Mouse (Mus musculus): ENCODE results near the gene Prpf19. TPM values are rescaled to one million over a fixed set of nuclear protein-coding genes. Genes with fewer than 3 reads are reported as not detected.

The Prpf19 gene
- polyA plus RNA-seq, 1 experiment from 2014 or later = 13.6 TPM

DNA sequence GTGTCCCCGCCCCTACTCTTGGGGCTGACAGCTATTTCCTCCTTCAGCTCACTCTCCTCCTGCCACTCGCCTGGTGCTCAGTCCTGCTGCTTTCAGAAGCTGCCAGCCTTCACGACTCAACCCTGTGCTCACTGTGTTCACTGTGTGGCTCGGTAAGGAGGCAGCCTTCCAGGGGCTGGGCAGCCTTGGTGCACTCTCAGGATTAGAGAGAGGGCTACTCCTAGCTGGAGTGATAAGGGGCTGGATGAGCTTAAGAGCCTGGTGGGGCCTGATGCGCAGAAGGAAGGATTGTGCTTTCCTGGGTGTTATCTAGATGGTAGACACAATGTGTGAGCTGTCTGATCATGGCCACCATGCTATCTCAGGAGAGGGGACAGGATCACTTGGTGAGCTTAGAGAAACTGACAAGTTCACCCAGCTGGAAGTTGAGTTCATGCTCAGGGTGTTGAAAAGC is 42.1 kb downstream of the Prpf19 start, which contains the start of gene Ptgdr2:
Gene Ptgdr2 (plus strand): TSS at position 51 of the 454 bp plus-strand sequence.
- H3K27me3 ChIP-seq = no peaks in the 10 kb centered on the region
- no peaks in the 10 kb centered on the region for H3K9me3 ChIP-seq (replicated peaks)
- no peak within 1 kb of the TSS for H3K4me3 ChIP-seq (replicated peaks)
- peaks cover 6% of the 10 kb centered on the region; the same call in 1 of the 2 replicates for H3K36me3 ChIP-seq (replicated peaks)
- H3K4me1 ChIP-seq (replicated peaks) = peaks cover 36% of the 10 kb centered on the region
- no peak within 1 kb of the TSS for H3K27ac ChIP-seq (replicated peaks)
- ATAC-seq (ENCODE audit: insufficient read depth) = peak; percentile 68
- H3K4me2 ChIP-seq = no peak within 1 kb of the TSS; the same call in 1 of the 2 replicates
- H3K9ac ChIP-seq = no peak within 1 kb of the TSS
- WGBS (ENCODE audit: insufficient replicate concordance) = 14% methylated on average over 5 of the region's 5 CpGs

DNA sequence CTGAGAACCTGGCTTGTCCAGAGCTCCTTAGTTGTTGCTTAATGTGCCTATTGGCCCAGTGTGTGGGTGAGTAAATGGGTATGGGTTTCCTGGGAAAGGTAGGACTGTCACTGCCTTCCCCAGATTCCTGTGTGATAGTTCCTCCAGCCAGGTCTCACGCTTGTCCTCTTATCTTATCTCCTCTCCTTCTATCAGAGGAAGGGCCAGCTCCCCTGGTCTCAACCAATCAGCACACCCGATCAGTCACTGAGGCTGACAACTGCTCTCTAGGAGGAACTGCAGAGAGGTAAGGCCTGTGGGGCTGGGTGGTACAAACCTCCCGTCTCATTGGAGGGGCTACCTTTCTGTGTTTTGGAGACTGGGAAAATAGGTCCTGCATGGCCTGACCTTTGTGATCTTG is 43.7 kb downstream of the Prpf19 start:
- no peak overlapping the region for H3K27ac ChIP-seq (replicated peaks)
- H3K36me3 ChIP-seq (replicated peaks) = peaks cover 22% of the 10 kb centered on the region
- H3K4me3 ChIP-seq (replicated peaks) = no peak overlapping the region
- H3K4me1 ChIP-seq (replicated peaks) = peaks cover 36% of the 10 kb centered on the region
- H3K27me3 ChIP-seq = no peaks in the 10 kb centered on the region
- no peaks in the 10 kb centered on the region for H3K9me3 ChIP-seq (replicated peaks)
- H3K4me2 ChIP-seq = no peak overlapping the region
- WGBS (ENCODE audit: insufficient replicate concordance) = 20% methylated on average over 3 of the region's 3 CpGs
- no peak for ATAC-seq (ENCODE audit: insufficient read depth)
- H3K9ac ChIP-seq = no peak overlapping the region

GRCm38 (mm10) chr19:10940097-10940800 is 45.2 kb downstream of the Prpf19 start:
- Histone ChIP-seq H3K4me2 (peak overlapping the region; percentile 81), H3K9ac (peak overlapping the region; percentile 11; the same call in 1 of the 2 replicates), H3K4me3 (replicated peaks) (peak overlapping the region; percentile 43), H3K36me3 (replicated peaks) (peaks cover 37% of the 10 kb centered on the region), H3K27me3 (no peaks in the 10 kb centered on the region), H3K9me3 (replicated peaks) (no peaks in the 10 kb centered on the region), H3K4me1 (replicated peaks) (peaks cover 40% of the 10 kb centered on the region), H3K27ac (replicated peaks) (no peak overlapping the region)
- ATAC-seq (ENCODE audit: insufficient read depth) = peak; percentile 62
- 20% methylated on average over 37 of the region's 37 CpGs for WGBS (ENCODE audit: insufficient replicate concordance)

DNA sequence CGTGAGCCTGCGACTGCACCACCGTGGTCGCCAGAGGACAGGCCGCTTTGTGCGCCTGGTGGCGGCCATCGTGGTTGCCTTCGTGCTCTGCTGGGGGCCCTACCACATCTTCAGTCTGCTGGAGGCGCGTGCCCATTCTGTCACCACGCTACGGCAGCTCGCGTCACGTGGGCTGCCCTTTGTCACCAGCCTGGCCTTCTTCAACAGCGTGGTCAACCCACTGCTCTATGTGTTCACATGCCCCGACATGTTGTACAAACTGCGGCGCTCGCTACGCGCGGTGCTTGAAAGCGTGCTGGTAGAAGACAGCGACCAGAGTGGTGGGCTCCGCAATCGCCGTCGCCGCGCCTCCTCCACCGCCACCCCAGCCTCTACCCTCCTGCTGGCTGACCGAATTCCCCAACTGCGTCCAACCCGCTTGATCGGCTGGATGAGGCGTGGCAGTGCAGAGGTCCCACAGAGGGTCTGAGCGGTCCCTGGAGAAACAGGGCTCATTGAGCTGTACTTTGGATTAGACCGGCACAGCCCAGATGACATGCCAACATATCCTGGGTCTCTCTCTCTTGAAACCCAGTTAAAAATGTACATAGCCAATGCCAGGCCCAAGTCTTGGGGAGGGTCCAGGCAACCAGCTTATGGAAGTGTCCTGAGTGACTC is 45.9 kb downstream of the Prpf19 start:
- peaks cover 42% of the 10 kb centered on the region for H3K4me1 ChIP-seq (replicated peaks)
- H3K36me3 ChIP-seq (replicated peaks) = peaks cover 40% of the 10 kb centered on the region
- H3K27ac ChIP-seq (replicated peaks) = no peak overlapping the region
- peak overlapping the region; percentile 43 for H3K4me3 ChIP-seq (replicated peaks)
- no peaks in the 10 kb centered on the region for H3K27me3 ChIP-seq
- H3K9ac ChIP-seq = peak overlapping the region; percentile 11; the same call in 1 of the 2 replicates
- peak overlapping the region; percentile 81 for H3K4me2 ChIP-seq
- ATAC-seq (ENCODE audit: insufficient read depth) = peak; percentile 20
- no peaks in the 10 kb centered on the region for H3K9me3 ChIP-seq (replicated peaks)
- WGBS (ENCODE audit: insufficient replicate concordance) = 13% methylated on average over 40 of the region's 40 CpGs

DNA sequence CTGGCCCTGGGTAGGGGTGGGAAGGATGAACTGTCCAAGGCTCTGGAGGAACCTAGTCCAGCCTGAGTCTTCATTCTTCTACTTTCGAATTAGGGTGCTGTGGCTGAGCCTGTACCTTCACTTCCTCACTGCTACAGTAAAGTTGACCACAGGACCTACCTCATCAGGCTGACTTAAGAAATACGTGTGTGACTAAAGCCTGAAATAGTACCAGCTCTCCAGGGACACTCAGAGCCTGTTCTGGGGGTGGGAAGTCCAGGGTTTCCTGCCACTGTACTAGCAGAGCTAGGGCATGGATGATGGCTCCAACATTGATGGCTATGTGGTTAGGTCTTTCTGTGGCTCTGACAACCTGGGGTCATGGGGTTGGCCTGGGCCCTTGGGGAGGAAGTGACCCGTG is 48.9 kb downstream of the Prpf19 start:
- Histone ChIP-seq H3K4me3 (replicated peaks) (no peak overlapping the region), H3K4me1 (replicated peaks) (peaks cover 51% of the 10 kb centered on the region), H3K36me3 (replicated peaks) (peaks cover 40% of the 10 kb centered on the region), H3K27ac (replicated peaks) (peak overlapping the region; percentile 29; the same call in 1 of the 2 replicates), H3K4me2 (no peak overlapping the region), H3K27me3 (no peaks in the 10 kb centered on the region), H3K9me3 (replicated peaks) (no peaks in the 10 kb centered on the region), H3K9ac (no peak overlapping the region)
- WGBS (ENCODE audit: insufficient replicate concordance) = 57% methylated on average over 3 of the region's 3 CpGs
- no peak for ATAC-seq (ENCODE audit: insufficient read depth)

DNA sequence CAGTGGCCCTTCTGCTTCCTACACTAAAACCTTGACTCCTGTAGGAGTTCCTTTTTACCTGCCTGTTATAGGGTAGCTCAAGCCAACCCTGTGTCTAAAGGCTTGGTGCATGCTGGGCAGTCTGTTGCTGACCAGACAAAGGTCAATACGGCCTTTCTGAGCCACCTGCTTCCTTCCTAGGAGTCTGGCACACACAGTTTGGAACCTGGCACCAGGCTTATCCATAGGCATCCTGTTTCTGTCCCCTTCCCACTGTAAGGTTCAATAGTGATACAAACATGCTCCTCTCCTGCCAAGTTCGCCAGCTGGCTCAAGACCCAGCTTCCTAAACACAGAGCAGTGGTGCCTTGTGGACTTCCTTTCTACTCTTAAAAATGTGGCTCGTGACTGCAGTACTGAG is 51.5 kb downstream of the Prpf19 start:
- peak overlapping the region; percentile 77 for H3K4me3 ChIP-seq (replicated peaks)
- H3K27me3 ChIP-seq = no peaks in the 10 kb centered on the region
- ATAC-seq (ENCODE audit: insufficient read depth) = no peak
- peaks cover 40% of the 10 kb centered on the region for H3K36me3 ChIP-seq (replicated peaks)
- 60% methylated on average over 3 of the region's 3 CpGs for WGBS (ENCODE audit: insufficient replicate concordance)
- peak overlapping the region; percentile 94 for H3K4me2 ChIP-seq
- peak overlapping the region; percentile 66 for H3K27ac ChIP-seq (replicated peaks)
- H3K9ac ChIP-seq = peak overlapping the region; percentile 21; the same call in 1 of the 2 replicates
- H3K9me3 ChIP-seq (replicated peaks) = no peaks in the 10 kb centered on the region
- peaks cover 43% of the 10 kb centered on the region for H3K4me1 ChIP-seq (replicated peaks)

- H3K27me3 ChIP-seq = no peaks in the 10 kb centered on the region
- peak overlapping the region; percentile 77 for H3K4me3 ChIP-seq (replicated peaks)
- H3K4me1 ChIP-seq (replicated peaks) = peaks cover 43% of the 10 kb centered on the region
- H3K9me3 ChIP-seq (replicated peaks) = no peaks in the 10 kb centered on the region
- ATAC-seq (ENCODE audit: insufficient read depth) = no peak
- peak overlapping the region; percentile 66; the same call in 1 of the 2 replicates for H3K27ac ChIP-seq (replicated peaks)
- peaks cover 33% of the 10 kb centered on the region for H3K36me3 ChIP-seq (replicated peaks)
- H3K9ac ChIP-seq = peak overlapping the region; percentile 75
- H3K4me2 ChIP-seq = peak overlapping the region; percentile 94
- 62% methylated on average over 5 of the region's 5 CpGs for WGBS (ENCODE audit: insufficient replicate concordance)
Observed at GRCm38 (mm10) chr19:10947219-10947618, 52.2 kb downstream of the Prpf19 start.

DNA sequence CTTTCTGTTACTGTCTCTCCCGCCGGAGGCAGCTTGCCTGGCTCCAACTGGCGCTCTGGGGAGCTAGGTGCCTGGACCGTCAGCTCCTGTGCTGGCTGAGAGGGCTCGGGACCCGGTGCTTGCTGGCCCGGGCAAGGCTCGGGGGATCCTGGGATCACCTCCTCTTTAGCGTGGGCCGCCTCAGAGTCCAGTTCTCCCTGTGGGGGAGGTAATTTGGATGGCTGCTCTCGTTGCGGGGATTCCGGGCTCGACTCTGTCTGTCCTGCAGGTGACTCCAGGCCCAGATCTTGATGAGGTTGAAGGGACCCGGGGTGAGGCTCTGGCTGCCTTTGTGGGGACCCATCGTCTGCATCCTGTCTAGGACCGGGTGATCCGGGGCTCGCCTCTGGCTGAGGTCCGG is 53.4 kb downstream of the Prpf19 start:
- Histone ChIP-seq H3K4me3 (replicated peaks) (peak overlapping the region; percentile 77), H3K9ac (peak overlapping the region; percentile 75), H3K9me3 (replicated peaks) (no peaks in the 10 kb centered on the region), H3K4me1 (replicated peaks) (peaks cover 43% of the 10 kb centered on the region), H3K27me3 (peaks cover 4% of the 10 kb centered on the region; the same call in 1 of the 2 replicates), H3K36me3 (replicated peaks) (peaks cover 21% of the 10 kb centered on the region), H3K4me2 (peak overlapping the region; percentile 94), H3K27ac (replicated peaks) (peak overlapping the region; percentile 33; the same call in 1 of the 2 replicates)
- WGBS (ENCODE audit: insufficient replicate concordance) = under 1% methylated on average over 20 of the region's 20 CpGs
- ATAC-seq (ENCODE audit: insufficient read depth) = peak; percentile 7; the same call in 1 of the 2 replicates

DNA sequence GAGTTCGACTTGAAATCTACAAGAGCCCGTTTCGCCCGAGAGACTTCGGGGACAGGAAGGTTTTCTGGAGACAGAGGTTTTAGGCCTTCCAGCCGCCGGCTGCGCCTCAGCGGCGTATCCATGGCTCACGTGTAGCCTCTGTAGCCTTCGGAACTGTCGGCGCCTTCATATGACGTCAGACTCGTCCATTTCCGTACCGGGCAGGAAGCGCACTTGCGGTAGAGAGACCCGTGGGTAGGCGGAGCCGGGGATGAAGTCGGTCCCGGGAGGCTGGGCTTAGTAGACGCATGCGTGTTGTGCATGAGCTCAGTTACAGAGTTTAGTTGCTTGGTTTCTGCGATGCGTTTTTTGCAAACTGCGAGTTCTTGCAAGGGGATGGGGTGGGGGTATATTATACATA is 54.1 kb downstream of the Prpf19 start, which contains the start of gene Ccdc86:
Gene Ccdc86 (minus strand): TSS at position 155 of the 400 bp plus-strand sequence.
- Histone ChIP-seq H3K27me3 (peaks cover 4% of the 10 kb centered on the region; the same call in 1 of the 2 replicates), H3K36me3 (replicated peaks) (peaks cover 14% of the 10 kb centered on the region), H3K4me1 (replicated peaks) (peaks cover 43% of the 10 kb centered on the region), H3K9ac (peak within 1 kb of the TSS; percentile 75), H3K27ac (replicated peaks) (peak within 1 kb of the TSS; percentile 48), H3K9me3 (replicated peaks) (no peaks in the 10 kb centered on the region), H3K4me3 (replicated peaks) (peak within 1 kb of the TSS; percentile 77), H3K4me2 (peak within 1 kb of the TSS; percentile 94)
- 0% methylated on average over 30 of the region's 30 CpGs for WGBS (ENCODE audit: insufficient replicate concordance)
- ATAC-seq (ENCODE audit: insufficient read depth) = peak; percentile 94

DNA sequence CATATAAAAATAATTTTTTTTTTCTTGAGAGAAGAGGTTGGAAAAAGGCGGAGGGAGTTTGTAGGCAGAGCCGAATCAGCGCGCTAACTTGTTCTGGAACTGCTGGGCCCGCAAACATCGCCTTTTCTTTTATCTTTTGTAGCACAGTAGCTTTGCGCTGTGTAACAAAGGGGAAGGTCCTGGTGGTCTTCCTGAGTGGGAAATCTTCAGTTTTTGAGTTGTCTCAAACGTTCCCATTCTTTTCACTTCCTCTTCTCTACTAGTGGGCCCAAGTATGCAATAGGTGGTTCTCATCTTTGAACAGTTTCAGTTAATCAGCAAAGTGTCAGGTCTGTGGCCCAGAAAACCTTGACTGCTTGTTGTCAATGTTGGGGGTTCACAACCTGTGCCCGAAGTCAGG is 54.5 kb downstream of the Prpf19 start:
- H3K4me1 ChIP-seq (replicated peaks) = peaks cover 43% of the 10 kb centered on the region

More for the DNA sequence above, 54.5 kb downstream of the Prpf19 start:
- H3K4me3 ChIP-seq (replicated peaks) = peak overlapping the region; percentile 77
- peak overlapping the region; percentile 94 for H3K4me2 ChIP-seq
- peaks cover 4% of the 10 kb centered on the region; the same call in 1 of the 2 replicates for H3K27me3 ChIP-seq
- H3K27ac ChIP-seq (replicated peaks) = peak overlapping the region; percentile 48; the same call in 1 of the 2 replicates
- H3K9ac ChIP-seq = peak overlapping the region; percentile 75; the same call in 1 of the 2 replicates
- H3K36me3 ChIP-seq (replicated peaks) = peaks cover 9% of the 10 kb centered on the region
- 26% methylated on average over 9 of the region's 9 CpGs for WGBS (ENCODE audit: insufficient replicate concordance)
- no peaks in the 10 kb centered on the region for H3K9me3 ChIP-seq (replicated peaks)
- no peak for ATAC-seq (ENCODE audit: insufficient read depth)

All from liver, embryonic 15.5 days (tissue).